Mouse (Mus musculus): ENCODE results near the gene Itga7. TPM values are rescaled to one million over a fixed set of nuclear protein-coding genes. Genes with fewer than 3 reads are reported as not detected.

The Itga7 gene
- polyA plus RNA-seq, 3 experiments from 2014 or later: 3.6 to 5.1 (median 4.8) TPM

DNA sequence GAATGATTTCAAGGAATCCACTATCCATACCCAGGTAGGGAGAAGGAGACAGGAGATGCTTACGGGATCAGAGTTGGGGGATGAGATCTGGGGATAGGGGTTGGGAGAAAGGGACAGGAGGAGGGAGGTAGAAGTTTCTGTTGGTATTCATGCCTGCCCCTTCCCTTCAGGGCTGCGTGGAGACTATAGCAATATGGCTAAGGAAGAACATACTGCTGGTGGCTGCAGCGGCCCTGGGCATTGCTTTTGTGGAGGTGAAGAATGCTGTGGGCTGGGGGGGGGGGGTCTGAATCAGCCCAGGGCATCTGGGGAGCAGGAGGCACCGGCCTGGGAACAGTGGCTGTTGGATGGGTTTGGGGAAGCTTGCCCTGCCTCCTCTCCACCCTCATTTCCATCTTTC, 21.4 kb upstream of the Itga7 start:
- ATAC-seq: no peak

DNA sequence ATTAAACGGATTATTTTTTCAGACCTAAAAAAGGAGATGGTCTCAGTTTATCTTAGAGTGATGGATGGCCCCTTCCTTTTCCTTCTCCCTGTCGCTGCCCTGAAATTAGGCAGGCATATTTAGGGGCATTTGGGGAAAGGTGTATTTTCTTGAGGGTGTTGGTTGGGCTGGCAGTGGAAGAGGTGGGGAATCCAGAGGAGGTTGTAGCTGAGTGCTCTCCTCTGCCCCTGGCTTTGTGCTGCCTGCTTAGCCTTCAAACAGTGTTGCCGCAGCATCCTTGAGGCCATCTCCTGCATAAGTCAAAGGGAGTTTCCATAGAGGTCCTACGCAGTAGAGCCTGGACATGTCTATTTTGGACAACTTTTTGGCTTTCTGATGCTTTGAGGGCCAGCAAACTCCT, 20.8 kb upstream of the Itga7 start:
- no peak for ATAC-seq

DNA sequence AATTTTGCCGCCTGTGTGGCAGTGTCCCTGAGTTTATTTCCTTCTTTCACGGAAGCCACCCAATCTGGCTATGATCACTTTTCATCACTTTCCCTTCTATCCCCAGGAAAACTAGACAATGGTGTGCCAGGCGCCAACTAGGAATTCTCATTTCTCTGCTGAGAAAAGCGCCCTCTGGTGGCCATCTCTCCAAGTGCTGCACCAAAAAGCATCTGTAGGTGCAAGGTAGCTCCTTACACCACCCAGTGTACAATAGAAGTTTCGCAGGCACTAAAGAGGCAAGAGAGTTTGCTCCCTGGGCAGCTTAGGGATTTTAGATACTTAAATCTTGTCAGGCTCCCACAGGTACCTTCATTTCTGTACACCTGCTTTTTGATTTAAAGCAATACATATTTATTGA, 20.4 kb upstream of the Itga7 start:
- peak; percentile 89 for ATAC-seq

DNA sequence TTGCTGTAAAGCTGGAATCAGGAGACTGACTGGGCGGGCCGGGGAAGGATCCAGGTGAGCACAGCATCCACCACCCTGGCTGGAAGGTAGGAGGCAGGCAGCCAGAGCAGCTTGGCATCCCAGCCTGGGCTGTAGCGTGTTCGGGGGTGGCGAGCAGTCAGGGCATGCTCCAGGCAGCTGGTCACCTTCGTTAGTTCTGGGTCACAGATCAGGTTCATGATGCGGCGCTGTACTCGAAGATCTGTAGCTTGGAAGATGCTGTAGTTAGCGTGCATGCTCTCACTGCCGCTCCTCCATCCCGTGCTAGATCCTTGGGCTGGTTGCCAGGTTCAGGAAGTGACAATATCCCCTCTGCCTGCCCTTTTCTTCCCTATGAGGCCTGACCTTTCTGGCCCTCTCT, 19.9 kb upstream of the Itga7 start:
- no peak for ATAC-seq

DNA sequence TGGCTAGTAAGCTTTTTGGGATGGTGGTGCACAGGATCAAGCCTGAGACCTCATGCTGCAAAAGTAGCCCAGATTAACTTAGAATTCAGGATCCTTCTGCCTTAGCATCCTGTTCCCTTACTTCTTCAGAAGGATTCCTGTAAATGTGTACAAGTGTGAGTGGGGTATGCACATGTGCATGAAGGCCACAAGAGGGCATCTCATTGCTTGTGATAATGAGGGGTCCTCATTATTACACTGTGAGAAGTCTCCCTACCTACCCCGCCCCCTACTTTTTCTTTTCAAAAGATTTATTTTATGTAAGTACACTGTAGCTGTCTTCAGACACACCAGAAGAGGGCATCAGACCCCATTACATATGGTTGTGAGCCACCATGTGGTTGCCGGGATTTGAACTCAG, 18.1 kb upstream of the Itga7 start:
- ATAC-seq: no peak

DNA sequence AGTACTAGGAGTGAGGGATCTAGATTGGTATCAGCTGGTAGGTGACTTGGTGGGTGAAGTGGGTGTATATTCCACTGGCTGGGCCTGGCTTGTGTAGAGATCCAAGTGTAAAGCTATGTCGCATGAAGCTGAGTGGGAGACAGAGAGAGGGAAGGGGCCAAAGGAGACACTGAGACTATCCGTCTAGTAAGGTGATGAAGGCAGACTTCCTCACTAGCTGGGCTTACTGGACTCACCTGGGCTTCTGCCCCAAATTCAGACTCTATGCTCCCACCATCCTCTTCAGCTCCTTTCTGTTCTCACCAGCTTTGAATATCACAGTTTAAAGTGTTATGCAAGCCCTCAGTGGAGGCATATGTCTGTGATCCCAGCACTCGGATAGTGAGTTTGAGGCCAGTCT, 17.0 kb upstream of the Itga7 start:
- no peak for ATAC-seq

DNA sequence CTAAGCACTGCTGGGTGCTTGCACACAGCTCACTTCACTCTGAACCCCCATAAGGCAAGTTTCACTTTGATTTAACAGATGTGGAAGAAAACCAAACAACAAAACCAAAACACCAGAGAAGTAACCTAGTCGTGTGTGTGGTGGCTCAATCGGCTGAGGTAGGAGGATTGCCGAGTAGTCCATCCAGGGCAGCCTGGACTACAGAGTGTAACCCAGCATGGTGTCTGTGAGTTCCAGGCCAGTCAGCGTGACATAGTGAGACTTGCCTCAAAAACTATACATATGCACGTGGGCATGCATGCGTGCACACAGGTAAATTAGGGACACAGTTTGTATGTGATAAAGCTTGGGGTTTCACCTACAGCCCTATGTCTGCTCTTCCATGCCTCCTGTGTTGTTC, 16.2 kb upstream of the Itga7 start:
- ATAC-seq: no peak

DNA sequence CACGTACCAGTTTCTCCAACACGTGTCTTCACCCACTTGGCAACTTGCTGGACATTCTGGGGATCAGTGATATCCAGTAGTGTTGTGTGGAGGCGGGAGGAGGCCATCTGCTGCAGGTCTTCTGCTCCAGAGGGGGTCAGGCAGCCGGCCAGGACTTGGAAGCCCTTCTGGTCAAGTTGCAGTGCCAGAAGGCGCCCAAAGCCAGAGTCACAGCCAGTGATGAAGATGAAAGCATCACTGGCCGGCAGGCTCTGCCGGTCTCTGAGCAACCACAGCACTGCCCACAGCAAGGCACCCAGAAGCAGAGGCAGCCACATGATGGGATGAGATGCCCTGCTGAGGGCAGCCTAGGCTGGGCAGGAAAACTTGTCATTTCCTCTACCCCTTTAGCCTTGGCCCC, 15.4 kb upstream of the Itga7 start:
- no peak for ATAC-seq

DNA sequence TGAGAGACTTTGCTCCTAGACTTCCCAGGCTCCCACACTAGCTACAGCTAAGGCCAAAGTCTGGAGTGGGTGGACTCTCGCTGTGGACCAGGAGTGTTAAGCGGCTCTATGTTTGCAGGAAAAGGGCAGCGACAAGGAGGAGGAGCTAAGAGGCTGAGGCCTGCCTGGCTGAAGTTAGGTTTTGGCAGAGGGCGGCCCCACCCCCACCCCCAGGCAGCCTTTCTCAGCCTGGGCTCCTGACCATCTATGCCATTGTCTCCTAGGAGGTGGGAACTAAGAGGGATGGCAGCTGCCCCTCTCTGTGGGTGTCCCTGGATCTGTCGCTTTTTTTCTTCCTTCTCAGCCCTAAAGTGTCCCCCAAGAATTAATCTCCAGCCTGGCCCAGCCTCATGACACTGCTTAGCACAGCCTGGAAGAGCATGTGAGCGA, 14.4 kb upstream of the Itga7 start:
- no peak for ATAC-seq

DNA sequence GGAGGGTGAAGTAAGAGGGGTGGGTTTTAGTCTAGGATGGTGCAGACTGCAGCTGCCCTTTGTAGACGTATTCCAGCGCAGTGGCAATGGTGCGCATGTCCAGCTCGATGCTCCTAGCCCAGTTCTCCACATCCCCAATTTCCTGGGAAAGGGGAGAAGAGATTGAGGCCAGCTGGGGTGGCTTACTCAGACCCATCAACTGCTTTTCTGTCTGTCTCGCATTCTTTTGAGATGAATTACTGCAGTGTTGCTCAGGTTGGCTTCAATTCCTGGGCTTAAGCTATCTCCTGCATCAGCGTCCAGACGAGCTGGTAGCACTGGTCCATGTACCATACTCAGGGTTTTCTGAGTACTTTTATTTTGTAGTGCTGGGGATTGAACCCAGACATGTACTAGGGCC, 13.7 kb upstream of the Itga7 start:
- no peak for ATAC-seq

DNA sequence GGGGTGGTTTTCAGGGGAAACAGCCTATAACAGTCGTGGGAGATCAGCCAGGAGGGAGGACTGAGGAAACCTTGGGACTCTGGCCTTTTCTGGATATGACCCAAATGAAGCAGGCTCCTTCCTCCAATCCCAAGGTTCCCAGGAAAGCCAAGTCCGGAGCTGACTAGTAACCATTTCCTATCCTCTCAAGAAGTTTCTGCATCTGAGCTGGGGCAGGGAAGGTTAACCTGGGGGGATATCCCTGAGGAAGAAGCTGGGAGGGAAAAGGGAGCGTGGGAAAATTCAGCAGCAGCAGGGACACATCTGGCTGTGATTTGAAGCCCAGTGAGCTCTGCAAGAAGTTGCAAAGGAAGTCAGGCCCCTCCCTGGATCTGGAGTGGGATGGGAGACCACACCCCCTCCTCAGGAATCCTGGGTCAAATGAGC, 12.9 kb upstream of the Itga7 start:
- ATAC-seq: no peak

DNA sequence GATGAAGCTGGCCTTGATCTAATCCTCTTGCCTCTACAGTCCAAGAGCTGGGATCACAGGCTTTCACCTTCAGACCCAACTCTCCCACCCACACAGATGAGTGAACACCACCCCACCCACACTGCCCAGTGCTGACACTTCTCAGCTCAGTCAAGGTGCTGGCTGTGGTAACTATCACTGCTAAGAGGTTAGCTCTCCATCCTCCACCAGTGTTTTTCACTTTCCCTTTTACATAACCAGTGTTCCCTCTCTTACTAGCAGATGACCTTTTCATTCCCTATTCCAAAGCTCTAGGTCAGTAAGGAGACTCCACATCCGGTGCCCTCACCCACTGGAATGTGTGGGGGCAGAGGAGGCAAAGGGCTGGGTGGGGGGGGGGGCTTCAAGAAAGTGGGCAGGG, 12.4 kb upstream of the Itga7 start:
- ATAC-seq: no peak

DNA sequence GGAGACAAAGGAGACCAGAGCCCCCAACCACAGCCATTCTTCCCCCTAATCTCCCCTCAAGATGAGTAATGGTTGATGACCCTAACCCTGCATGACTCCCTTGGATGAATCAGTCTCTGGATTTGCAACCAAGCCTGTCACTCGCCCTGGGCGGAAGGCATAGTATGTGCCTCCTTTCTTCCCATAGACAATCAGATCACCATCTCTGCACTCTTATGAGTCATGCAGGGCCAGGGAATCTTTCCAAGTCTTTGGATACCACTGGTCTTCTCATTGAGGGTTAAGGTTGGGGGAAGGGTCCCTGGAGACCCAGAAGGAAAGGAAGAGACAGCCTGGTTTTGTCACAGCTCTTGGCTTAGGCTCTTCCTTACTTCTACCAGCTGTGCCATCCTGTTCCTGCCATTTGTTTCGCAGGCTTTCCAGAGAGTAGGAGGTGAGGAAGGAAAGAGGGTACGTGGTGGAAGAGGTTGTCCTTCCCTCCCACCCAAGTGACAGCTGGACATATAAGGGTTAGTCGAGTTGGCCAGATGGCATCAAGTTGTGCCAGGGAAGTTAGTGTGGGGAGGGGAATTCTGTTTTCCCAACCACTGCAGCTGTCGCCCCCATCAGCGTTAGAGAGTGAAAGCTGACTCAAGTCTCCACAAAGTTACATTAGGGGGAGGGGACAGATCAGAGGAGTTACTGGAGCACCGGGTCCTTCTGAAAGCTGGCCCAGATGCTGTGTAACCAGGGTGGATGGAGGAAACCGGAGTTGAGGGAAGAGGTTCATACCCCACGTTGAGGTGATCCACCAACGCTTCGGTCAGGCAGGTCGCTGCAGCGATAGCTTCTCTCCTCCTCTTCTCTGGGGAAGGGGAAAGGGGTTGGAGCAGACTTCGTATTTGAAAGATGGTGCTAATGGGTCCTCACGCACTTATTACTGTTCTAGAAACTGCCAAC, 11.5 kb upstream of the Itga7 start:
- no peak for ATAC-seq

DNA sequence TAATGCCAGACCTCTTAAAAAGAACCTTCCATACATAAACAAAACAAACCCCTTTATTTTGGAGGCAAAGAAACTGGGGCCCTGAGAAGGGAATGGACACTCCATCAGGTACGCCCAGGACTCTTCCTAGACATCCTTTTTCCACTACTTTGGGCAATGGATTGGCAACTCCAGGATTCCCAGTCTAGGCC, 10.9 kb upstream of the Itga7 start, which contains the start of gene Rdh5:
Gene Rdh5 (minus strand): TSS at position 67 of the 191 bp plus-strand sequence.
- ATAC-seq: no peak

DNA sequence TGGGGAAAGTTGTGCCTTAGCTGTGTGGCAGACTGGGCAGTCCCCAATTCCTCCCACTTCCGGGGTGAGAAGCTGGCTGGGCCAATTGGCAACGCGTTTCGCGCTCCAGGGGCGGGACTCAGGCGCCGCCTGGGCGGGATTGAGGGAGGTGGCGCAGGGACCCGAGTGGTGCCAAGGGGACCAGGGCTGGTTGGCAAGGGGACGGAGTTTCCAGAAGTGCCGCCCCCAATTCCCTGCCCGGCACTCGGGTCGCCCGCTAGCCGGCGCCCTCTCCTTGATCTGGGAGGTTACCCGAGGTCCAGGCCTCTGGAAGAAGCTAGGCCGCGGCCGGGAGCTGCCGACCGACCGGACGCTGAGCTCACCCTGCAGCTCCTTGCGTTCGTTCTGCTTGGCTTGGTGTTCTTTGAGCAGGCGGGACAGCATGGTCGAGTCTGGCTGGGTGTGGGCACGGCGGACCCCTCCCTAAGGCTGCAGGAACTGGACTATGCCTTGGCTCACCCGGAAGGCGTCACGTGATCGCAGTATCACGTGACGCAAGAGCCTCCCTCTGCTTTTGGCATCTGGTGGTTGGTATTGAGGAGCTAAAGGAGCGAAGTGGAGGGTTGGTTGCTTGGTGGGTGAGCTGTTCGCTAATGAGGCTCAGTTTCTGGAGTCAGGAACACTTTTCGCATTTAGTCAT, 10.5 kb upstream of the Itga7 start:
- ATAC-seq: peak; percentile 98

DNA sequence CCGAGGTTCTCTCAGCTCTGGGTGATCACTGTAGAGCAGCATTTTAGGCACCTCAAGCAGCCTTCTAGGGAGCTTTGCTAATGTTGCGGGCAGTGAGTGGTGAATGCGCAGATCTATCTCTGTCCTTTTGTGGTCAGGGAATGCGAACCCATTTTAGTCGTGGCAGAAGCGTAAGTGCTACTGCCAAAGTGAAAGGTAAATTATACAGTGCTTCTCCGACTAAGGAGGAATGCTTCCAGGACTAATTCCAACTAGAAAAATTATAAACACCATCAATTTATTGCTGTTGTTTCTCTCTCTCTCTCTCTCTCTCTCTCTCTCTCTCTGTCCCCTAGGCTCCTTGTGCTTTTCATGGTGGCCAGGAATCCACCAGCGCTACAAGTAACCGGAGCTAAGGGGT, 9.7 kb upstream of the Itga7 start, which contains the start of gene Bloc1s1:
Gene Bloc1s1 (minus strand): TSS at position 101 of the 400 bp plus-strand sequence.
- no peak for ATAC-seq

DNA sequence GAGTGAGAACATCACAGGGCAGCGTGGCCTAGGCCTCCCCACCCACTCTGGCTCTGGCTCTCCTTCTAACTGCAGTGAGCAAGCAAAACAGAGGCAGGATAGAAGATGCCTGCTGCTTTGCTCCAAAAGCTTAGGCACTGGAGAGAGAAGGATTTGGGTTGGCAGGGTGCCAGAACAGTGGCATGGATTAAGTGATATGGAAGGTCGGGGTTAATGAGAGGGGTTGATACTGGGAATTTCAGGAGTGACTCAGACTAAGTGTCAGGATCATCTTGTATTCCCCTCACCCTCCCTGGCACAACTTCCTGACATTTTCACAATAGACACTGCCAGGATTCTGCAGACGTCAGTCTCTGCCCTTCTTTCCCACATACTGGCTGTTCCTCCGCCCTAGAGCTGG, 5.3 kb upstream of the Itga7 start:
- no peak for ATAC-seq

DNA sequence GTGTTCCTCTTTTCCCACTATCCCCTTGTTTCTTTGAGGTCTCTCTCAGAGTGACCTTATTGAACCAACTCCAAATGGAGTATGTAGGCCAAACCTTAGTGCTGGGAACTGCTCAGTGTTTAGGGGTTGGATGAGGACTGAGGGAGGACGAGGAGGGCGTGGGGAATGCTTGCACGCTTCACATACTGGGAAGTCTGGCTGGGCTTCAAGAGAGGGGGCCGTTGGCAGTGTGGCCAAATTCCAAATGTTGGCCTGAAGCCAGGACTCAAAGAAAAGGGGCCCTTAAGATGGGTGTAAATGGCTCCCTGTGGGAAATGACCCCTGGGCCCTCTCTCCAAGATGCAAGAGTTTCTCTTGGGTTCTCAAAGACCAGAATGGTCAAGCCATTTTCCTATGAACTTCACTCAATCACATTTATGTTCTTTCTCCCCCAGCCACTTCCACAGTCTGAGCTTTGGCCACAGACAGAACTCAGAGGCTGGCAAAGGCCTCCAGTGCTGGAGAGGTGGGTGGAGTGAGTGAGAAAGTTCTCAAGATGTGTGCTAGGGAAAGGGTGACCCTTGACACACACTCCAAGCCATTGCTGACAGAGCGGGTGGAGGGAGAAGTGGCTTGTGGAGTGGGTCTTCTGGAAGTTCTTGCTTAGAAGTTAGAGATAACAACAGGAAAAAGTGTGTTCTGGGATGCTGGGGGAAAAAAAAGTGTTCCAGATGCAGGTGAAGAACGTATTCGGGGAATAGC, 3.8 kb upstream of the Itga7 start:
- ATAC-seq: no peak

DNA sequence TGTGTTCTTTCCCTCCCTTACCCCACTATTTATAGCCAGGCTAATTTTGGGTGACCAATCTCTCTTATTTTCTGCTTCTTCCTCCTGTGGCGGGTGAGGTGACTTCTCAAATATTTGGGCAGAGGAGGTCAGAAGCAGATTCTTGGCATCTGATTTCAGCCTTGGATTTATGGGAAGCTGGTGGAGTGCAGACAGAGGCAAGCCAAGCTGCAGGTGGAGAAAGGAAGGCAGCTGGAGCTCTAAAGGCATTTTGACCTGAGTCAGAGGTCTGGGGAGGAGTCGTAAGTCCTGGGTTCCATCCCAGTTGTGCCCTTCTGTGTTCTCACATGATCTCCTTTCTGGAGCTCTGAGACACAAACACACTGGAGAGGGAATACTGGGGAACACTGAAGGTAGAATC, 2.2 kb upstream of the Itga7 start:
- ATAC-seq: no peak

DNA sequence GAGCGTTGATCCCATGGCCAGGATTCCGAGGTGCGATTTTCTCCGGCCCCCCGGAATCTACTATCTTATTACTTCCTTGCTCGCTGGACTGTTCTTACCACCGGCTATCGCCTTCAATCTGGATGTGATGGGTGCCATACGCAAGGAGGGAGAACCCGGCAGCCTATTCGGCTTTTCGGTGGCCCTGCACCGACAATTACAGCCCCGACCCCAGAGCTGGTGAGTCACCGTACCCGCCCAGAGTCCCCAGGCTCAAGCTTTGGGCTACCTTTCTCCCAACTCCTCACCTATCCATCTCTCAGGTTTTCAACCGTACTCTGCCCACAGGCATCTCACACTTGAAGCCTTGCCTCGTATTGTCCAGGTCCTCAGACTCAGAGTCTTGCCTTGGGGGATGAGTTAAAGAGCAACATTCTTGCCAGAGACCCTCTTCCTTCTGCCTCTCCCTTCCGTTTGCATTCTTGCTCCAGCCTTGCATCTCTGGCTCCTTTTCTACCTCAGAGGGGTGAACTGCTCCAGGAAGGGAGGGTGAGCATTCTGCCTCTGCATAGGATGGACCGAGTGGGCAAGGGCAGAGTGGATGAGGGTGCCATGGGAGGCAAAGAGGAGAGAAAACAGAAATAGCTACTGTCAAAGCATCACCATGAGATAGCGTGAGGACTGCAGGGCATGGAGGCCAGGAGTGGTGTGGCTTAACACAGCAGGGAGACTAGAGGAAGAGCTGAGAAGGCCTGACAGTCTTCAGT, 531 bp downstream of the Itga7 start:
- ATAC-seq: no peak

DNA sequence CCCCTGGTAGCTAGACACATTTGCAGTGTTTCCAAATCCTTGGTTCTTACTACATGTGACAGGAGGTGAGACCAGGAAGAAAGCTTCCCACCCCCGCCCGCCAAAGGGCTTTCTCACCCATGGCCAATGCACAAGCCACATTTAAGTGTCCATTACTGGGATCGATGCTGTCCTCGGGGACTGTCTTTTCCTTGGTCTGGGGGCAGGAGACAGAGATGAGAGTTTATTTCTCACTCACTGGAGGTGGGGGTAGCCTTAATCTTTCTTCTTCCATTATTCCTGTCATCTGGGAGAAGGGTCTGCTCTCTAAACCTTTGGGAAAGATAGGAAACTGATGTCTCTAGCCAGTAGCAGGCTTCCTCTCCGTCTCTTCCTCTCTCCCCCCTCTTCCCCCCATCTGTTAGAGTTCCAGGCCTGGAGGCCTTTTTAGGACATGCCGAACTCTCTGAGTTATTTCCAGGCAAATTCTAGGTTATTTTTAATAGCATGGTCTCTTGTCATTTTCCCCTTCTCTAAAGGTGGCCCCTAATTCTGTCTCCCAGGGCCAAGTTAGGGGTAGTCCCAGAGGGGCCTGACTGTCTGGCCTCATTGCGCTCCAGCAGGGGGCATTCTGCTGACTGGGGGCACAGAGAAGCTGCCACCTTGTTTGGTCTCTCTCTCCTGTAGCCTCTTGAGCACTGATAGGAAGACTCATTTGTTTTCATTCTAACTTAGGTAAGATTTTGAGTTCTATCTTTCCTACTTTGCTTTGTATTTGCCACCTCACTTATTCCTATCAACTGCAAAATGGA, 1.6 kb downstream of the Itga7 start:
- ATAC-seq: no peak

DNA sequence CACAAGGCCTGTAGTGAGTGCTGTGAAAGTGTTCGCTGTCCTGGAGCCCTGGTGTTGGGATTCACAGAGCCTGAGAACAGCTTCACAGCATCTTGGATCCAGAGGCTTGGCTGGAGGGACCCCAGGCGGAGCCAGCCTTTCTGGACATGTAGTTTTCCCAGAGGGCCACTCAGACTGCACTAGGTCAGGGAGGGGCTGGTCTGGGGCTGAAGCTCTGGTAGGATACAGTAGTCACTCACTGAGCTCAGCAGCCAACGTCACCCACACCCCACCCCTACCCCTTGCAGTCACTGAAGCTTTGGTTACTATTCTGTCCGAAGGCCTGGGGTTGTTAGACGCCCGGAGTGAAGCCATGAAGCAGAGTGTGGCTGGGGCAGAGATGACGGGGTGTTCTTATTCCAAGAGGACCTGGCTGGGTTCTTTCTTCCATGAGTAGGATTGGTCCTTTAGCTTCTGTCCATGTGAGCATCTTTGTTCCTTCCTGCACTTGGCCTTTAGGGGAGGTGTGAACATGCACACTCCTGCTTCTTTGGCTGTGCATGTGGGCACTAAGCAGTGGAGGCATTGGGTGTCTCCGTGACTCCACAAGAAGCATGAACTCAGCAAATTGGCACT, 2.3 kb downstream of the Itga7 start:
- no peak for ATAC-seq
